Mouse (Mus musculus) urinary bladder, adult 18-20 months (tissue): ENCODE measurements around the gene Ethe1.
"Not testable (repeated sequence)": the region's sequence is repeated elsewhere in the genome, so short reads cannot be mapped to it uniquely, and the experiment has no call there.

Source experiments
- DNase-seq, 2 experiments: peaks; one replicate each; pipeline ENCODE4 v3.0.0; 2022; ENCODE audit warnings: low spot score in 2 of 2, mixed read lengths in 2 of 2

The Ethe1 gene

DNA sequence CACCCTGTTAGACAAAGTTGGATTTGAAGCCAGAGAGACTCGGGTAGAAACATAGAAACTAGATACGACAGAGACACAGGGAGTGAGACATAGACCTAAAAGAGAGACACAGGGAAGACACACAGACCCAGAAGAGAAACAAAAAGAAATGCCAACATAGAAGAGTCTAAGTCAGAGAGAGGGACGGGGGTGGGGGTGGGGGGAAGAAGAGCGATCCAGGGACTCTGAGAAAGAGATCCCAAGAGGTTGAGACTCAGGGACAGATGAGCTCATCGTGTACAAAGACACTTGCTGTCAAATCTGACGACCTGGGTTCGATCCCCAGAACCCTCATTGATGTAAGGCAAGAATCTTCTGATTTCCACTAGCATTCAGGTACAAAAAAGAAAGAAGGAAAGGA lies 24.4 kb downstream of the Ethe1 start:
- DNase-seq, result no peak

DNA sequence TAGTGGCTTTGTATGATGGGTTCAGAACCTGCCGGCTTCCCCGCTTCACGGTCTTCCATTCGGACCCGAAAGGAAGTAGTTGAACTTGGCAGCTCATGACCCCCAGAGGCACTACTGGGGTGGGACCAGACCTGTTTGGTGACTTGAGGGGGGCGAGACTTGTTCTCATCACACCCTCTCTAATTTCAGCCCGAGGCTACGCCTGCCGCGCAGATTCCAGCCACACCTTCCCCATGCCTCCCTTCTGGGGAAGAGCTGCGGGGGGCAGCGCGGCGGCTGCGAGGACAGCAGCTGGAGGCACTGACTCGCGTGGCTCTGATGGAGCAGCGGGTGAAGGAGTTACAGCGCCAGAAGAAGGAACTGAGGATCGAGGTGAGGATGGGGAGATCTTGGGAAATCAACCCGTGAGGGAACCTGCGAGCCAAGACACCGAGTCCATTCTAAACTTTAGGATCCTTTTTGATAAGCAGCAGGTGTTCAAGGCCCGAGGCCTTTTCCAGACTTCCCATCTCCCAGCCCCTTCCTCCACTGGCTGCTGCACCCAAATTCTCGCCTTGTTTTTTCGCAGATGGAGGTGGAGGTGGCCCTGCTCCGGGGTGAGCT lies 25.1 kb downstream of the Ethe1 start:
- no peak for DNase-seq

DNA sequence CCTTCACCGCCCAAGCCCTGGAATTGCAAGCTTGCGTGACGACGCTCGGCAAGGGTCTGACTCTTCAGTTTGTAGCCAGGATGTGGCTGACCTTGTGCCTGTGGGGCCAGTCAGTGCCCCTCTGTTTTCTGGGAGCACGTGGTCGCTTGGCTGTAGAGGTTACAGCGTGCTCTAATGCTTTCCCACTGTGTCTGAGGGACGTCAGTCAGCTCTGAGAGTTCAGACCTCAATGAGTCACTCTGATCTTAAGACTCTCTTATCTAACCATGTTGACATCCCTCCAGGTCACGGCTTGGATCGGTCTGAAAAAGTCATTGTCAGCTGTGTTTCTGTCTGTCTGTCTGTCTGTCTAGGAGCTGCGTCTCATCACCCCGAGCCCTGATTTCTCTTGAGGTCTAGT lies 27.5 kb downstream of the Ethe1 start:
- no peak for DNase-seq

DNA sequence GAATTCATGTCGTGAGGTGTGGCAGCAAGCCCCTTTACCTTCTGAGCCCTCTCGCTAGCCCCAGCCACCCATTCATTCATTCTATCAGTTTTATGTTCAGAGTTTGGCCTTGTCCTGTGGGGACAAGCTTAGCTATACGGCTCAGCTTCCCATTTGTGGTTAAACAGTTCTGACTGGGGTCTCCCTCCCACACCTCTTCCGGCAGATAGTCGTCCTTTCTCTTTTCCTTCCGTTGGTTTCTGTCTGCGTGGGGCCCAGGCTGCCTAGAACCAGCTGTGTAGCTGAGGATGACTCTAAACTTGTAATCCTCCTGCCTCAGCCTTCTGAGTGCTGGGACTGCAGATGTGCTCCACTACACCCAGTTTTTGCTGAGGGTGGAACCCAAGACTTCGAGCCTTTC lies 30.4 kb downstream of the Ethe1 start:
- no peak for DNase-seq

DNA sequence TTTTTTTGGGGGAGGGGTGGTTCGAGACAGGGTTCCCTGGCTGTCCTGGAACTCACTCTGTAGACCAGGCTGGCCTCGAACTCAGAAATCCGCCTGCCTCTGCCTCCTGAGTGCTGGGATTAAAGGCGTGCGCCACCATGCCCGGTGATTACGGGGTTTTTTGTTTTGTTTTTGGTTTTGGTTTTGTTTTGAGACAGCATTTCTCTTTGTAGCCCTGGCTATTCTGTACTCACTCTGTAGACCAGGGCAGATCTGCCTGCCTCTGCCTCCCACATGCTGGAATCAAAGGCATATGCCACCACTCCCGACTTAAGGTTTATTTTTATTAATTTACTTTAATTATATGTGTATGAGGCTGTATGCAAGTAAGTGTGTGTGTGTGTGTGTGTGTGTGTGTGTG lies 31.0 kb downstream of the Ethe1 start:
- DNase-seq, result not testable (repeated sequence)

DNA sequence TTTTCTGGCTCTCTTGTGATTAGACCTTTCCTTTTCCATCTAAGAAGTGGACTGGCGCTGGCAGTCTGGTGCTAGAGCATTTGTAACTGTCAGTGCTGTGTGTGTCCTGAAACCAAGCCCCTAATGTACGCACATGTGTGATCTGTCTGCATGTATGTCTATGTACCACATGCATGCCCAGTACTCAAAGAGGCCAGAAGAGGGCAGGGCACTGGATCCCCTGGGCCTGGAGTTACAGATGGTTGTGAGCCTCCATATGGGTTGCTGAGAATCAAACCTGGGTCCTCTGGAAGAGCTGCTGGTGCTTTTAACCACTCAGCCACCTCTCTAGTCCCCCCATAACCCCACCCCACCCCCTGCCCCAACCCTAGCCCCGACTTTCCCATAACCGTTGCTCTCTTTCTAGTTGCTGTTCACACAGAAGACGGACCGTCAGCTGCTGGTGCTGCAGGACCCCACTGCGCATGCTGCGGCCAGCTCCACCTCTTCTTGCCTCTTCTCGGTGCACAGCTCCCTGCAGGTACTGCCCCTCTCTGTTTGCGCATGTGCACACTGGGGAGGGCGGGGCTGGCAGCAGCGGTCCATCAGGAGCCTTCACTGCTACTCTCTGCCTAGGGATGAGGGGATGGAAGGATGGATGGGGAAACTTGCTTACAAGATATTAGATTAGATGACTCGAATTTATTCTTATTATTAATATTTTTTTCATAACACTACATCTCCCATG lies 32.5 kb downstream of the Ethe1 start:
- DNase-seq, result no peak

DNA sequence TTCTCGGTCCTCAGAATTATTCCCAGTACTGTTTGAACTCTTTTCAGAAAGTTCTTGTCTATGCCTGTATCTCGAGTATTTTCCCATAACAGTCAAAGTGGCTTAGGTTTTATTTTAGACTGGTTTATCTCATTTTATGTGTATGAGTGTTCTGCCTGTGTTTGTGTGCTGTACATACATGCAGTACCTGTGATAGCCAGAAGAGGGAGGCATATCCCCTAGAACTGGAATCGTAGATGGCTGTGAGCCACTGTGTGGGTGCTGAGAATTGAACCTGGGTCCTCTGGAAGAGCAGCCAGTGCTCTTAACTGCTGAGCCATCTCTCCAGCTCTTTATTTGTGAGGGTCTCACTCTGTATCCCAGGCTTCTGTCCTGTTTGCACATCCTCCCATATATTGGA lies 33.9 kb downstream of the Ethe1 start:
- DNase-seq, result no peak

DNA sequence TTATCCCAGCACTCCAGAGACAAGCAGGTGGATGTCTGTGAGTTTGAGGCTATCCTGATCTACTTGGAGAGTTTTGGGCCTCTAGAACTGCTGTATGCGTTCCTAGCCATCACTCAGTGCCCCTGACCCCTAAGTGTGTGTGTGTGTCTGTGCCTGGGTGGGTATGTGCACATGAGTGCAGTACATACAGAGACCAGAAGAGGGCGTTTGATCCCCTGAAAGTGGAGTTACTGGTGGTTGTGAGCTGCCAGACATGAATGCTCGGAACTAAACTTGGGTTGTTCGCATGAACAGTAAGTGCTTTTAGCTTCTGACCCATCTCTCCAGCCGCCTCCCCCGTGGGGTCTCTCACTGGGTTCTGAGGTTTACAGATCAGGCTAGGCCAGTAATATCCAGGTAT lies 35.6 kb downstream of the Ethe1 start:
- no peak for DNase-seq

DNA sequence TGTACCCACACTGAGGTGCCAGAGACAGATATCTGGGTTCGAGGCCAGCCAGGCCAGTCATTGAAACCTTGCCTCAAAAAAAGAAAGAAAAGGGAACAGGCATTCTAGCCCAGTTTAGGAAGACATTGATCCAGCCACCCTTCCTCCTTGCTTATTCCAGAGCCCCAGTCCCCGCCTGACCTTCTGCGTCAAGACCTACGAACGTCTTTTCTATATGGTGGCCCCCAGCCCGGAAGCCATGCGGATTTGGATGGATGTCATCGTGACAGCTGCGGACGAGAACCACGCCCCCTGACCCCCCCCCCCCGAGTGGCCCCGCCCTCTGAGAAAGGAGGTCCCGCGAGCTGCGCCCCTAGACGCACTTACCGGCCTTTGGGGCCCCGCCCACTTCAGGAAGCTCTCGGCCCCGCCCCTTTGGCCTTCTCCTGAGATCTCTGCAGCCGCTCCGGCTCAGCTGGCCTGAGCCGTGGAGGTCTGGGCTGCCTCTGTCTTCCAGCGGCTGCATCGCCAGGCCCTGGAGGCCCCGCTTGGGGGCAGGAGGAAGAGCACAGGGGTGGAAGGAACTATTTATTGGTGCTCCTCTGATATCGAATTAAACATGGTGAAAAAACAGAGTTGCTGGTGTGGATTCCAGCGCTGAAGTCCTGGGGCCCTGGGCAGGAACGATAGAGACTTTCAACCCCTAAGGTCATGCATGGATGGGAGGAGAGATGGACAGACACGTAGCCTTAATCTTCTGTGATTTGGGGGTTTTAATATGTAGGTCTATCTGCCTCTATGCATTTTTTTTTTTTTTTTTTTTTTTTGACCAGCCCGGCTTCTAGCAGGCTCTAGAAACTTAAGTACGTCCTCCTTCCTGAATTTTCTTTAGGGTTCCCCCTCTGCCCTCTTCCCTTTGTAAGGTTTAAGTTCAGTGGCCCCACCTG lies 41.6 kb downstream of the Ethe1 start:
- peak; percentile 74 to 75 for DNase-seq

DNA sequence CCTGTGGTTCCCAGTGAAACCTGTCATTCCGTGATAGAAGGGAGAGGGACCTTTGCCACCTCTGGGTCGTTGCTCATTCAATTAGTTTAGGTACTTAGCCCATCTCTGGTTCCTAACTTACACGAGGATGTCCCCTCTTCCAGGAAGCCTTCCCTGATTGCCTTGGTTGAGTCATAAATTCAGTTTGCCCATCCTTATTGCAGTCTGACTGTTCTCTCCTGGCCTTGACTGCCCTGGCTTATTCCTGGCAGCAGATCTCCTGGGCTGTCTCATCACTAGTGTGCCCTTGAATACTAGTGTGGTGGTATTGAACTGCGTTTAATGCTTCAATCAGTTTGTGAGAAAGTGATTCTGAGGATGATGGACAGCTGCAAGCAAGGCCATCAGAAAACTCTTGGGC lies 42.3 kb downstream of the Ethe1 start:
- DNase-seq, result no peak

DNA sequence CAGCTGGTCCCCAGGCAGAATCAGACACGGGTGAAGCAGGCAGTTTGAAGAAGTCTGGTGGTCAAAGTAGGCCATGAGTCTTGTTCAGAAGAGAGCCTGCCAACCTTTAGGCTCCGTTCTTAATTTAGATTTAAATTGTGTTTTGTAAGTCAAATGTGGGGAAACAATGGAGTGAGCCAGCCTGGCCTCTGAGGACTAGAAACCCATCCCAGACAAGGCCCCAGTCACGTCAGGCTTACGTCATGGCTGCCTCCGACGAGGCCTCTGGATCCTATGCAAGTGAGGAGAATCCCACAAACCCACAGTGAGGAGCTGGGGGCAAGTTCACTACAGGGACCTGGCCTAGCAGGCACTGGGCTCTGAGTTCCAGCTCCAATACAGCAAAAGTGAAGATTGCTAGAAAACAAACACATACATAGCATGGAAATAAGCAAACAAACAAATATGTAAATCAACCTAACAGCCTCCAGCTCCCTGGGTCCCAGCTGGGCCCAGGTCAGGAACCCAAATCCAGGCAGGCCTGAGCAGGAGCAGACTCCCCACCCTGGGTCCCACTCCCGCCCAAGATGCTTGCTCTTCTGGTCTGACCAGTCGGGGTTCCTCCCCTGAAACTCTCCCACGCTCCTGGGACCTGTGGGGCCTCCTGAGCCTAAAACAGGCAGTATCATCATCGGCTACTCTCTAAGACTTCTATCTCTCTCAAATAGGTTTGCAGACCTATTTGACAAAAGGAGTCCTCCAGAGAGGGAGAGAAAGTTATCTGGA lies 43.0 kb downstream of the Ethe1 start:
- peak; percentile 50 to 74 for DNase-seq

DNA sequence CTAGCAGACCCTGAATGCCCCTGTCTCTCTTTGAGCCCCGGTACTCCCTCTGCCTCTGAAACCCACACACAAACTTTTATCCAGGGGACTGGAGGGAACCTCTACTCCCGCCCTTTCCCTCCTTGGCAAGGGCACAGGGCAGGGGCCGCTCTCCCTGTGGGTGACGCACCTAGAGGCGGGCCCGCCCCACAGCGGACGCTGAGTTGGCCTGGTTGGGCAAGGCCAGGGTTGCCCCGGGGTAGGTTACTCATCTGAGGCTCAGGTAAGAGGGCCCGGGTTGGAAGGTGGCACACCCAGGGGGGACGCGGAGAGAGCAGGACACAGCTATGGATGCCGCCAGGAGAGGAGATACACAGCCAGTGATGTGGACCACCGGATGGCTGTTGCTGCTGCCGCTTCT lies 48.9 kb downstream of the Ethe1 start, which contains the start of gene Lypd3:
Lypd3 (plus strand) TSS at position 287 of the 400 bp plus-strand sequence.
- peak; percentile 60 to 77 for DNase-seq

DNA sequence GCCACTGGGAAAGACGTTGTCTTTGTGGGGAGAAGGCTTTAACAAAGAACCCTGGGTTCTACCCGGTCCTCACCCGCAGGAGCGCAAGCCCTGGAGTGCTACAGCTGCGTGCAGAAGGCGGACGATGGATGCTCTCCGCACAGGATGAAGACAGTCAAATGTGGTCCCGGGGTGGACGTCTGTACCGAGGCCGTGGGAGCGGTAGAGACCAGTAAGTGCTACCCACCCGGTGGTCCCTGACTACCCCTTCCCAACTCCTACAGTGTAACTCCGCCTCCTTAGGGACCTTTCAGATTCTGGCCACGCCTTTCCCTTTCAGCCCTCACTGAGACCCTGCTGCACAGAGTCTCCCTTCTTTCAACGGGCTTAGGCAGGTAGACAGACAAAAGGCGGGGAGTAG lies 49.7 kb downstream of the Ethe1 start:
- peak in 1 of 2 experiments; percentile 33 for DNase-seq

DNA sequence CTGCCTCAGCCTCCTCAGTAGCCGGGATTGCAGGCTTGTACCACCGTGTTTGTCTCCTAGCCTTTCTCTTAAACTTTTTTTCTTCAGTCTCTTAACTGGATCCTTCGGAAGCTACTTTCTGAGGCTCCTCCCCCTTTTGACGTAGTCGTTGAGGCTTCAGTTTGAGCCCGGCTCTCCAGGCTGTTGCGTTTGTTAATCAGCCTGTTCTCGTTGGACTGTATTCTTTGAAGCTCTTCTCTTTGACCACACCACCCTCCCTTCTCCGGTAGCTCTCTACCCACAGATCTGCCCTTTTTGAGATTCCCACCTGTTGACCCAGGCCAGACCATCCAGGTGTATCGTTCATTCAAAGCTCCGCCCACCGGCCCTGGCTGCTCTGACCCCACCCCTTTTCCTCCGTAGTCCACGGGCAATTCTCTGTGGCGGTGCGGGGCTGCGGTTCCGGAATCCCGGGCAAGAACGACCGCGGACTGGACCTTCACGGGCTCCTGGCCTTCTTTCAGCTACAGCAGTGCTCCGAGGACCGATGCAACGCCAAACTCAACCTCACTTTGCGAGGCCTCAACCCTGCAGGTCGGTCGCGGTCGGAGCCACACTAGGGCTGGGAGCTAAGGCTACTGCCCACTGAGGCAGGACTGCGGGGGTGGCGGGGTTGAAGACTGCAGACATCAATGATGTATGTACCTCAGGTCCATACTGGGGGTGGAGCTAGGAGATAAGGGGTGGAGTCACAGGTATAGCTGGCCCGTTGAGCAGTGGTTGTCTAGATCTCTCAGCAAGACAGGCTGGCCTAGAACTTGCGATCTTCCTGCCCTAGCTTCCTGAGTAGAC lies 50.9 kb downstream of the Ethe1 start:
- DNase-seq, result peak in 1 of 2 experiments; percentile 57

DNA sequence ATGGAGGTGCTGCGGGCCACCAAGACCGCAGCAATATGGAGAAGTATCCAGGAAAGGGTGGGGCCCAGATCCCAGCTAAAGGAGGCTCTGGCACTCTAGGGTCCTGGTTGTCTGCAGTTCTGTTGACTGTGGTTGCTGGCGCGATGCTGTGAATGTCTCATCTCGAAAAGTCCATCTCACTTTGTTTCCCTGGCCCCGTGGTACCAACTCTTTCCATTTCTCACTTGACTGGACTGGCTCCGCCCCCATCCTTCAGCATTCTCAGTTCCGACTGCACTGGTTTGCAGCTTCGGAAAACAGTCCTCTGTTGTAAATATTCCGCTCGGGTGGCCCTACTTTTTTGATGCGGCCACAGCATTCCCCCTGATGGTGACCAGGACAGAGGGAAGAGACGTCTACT lies 53.1 kb downstream of the Ethe1 start:
- DNase-seq, result no peak

DNA sequence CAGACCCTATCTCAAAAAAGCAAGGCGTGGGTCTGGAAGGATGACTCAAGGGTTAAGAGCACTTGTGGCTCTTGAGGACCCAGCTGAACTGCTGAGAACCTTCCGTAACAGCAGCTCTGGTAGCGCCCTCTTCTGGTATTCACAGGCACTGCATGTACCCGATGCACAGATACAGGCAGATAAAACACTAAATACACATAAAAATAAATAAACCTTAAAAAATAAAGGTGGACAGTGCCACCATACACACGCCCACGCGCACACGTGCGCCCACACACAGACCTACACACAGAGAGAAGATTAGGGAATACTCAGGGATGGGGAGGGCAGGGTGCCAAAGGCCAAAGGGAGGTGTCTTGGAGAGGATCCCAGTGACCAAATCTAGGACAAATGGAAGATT lies 55.1 kb downstream of the Ethe1 start:
- no peak for DNase-seq

DNA sequence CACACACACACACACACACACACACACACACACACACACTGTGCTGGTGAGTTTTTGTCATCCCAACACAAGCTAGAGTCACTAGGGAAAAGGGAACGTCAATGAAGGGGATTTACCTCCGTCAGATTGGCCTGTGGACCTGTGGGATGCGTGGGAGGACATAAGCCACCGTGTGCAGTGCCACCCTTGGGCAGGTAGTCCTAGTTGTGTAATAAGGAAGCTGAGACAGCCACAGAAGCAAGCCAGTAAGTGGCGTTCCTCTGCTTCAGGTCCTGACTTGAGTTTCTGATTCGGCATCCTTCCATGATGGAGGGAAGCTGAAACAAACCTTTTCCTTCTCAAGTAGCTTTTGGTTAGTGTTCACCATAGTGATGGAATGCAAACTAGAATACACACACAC lies 57.1 kb downstream of the Ethe1 start:
- DNase-seq, result no peak

DNA sequence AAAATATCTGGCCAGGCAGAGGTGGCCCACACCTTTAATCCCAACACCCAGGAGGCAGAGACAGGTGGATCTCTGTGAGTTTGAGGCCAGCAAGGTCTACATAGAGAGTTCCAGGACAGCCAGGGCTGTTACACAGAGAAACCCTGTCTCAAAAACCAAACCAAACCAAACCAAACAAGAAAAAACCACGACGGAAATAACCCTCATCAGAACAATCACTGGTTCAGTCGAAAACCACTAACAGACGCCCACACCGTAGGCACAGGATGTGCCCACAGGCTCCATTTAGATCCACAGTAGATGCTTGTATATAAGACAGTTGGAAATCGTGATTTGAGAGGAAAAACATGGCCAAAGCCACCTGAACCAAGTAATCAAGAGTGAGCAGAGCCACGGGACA lies 57.7 kb downstream of the Ethe1 start:
- DNase-seq, result no peak

DNA sequence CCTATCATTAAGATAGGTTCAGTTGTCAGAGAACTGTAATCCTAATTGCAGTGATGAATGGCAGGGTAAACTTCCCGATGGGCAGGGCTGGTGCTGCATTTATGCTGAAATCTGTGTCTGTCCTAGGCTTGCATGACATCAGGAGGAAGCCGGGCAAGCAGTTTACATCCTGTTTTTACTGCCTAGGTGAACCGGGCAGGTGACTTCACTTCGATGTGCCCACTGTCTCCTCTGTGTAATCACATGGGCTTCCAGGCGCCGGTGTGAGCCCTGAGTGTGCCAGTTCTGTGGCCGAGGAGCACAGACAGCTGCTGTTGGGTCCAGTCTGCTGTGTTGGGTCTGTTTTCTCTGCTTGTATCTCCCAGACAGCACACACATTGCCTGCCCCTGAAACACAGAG lies 59.1 kb downstream of the Ethe1 start:
- no peak for DNase-seq

DNA sequence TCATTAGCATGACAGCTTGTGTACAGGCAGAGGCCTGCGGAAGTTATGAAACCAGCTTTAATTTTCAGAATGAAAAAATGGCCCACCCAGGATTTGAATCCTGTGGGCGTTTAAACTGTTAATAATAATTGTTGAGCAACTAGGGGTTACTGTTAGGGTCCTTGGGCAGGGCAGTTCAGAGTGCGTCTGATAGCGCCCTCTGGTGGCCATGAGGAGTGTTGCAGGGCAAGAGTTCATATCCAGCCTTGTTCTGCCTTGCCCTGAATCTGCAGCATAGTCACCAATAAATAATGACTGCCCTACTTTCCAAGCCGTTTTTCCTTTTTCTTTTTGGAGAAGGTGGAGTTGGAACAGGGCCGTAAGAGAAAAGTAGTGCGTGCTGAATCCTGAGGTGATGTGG lies 66.3 kb downstream of the Ethe1 start:
- DNase-seq, result peak; percentile 46 to 50
